Mouse (Mus musculus) limb, embryonic 14.5 days (tissue): ENCODE data around the gene Tesk2. TPM values are rescaled to one million over a fixed set of nuclear protein-coding genes. Genes with fewer than 3 reads are reported as not detected.

Experiments used
- ATAC-seq: fragments of 200-750 bp; cut with Nextera tagmentation; 2 replicates; pipeline ENCODE4 v1.8.0; 2017; ENCODE audit warnings: low read depth, moderate number of reproducible peaks, moderate TSS enrichment; ENCODE audit not compliant: low FRiP score
- DNase-seq: peaks from one replicate; pipeline ENCODE4 v3.0.0-alpha.2; 2015; ENCODE audit warnings: low spot score
- H3K27ac ChIP-seq: fragments of 300-500 bp; sonication (generic); replicated peaks from 2 replicates; pipeline ENCODE4 v1.5.1; 2014; ENCODE audit warnings: low read depth, mild to moderate bottlenecking, low read length, moderate library complexity, mixed read lengths
- H3K27me3 ChIP-seq: fragments of 300-500 bp; sonication (generic); 2 replicates; pipeline ENCODE4 v1.6.1; 2014; ENCODE audit warnings: low read length, mixed read lengths; ENCODE audit not compliant: control insufficient read depth, insufficient read depth
- H3K36me3 ChIP-seq: fragments of 300-500 bp; sonication (generic); 2 replicates; pipeline ENCODE4 v1.6.1; 2014; ENCODE audit warnings: mild to moderate bottlenecking, low read length, moderate library complexity, mixed read lengths; ENCODE audit not compliant: control insufficient read depth, insufficient read depth
- H3K4me1 ChIP-seq: fragments of 300-500 bp; sonication (generic); 2 replicates; pipeline ENCODE4 v1.6.1; 2014; ENCODE audit warnings: antibody characterized with exemption, low read length, mixed read lengths; ENCODE audit not compliant: control insufficient read depth, insufficient read depth
- H3K4me2 ChIP-seq: fragments of 300-500 bp; sonication (generic); replicated peaks from 2 replicates; pipeline ENCODE4 v1.6.1; 2014; ENCODE audit warnings: low read depth, mild to moderate bottlenecking, low read length, moderate library complexity; ENCODE audit not compliant: severe bottlenecking
- H3K4me3 ChIP-seq: fragments of 300-500 bp; sonication (generic); replicated peaks from 2 replicates; pipeline ENCODE4 v1.5.1; 2014; ENCODE audit warnings: low read length
- H3K9ac ChIP-seq: fragments of 300-500 bp; sonication (generic); 2 replicates; pipeline ENCODE4 v1.6.1; 2014; ENCODE audit warnings: mild to moderate bottlenecking, low read depth, low read length, moderate library complexity; ENCODE audit not compliant: severe bottlenecking
- H3K9me3 ChIP-seq: fragments of 300-500 bp; sonication (generic); 2 replicates; pipeline ENCODE4 v1.6.1; 2016; ENCODE audit warnings: low read length; ENCODE audit not compliant: control insufficient read depth
- POLR2A ChIP-seq: fragments of 200-500 bp; IDR thresholded peaks from 2 replicates; pipeline ENCODE4 v1.8.0; 2012; ENCODE audit warnings: inconsistent platforms, mild to moderate bottlenecking, moderate library complexity, borderline replicate concordance; ENCODE audit not compliant: insufficient read depth, insufficient read length; ENCODE audit errors: extremely low read depth
- WGBS: fragments of 180-500 bp; shearing (Covaris S2); extraction: QIAGEN DNeasy Blood & Tissue Kit; methylation state at CpG from one replicate; pipeline ENCODE4 v1.1.7; 2014; 5-methylcytosine and 5-hydroxymethylcytosine counted together
- polyA plus RNA-seq, 2 experiments: library from polyadenylated mRNA; depleted of rRNA in 1 of 2; stranded (reverse) in 1 of 2; unstranded in 1 of 2; fragments of >200 nt; fragmentation: Nextera tagmentation in 1 of 2; extraction: Ambion mirVana in 1 of 2; gene quantifications; 2 replicates each; pipeline versions ENCODE4 v1.2.1 to v1.2.3; 2012 to 2014

Tesk2 gene
- polyA plus RNA-seq, 2 experiments: 7.3 to 10.3 TPM

DNA sequence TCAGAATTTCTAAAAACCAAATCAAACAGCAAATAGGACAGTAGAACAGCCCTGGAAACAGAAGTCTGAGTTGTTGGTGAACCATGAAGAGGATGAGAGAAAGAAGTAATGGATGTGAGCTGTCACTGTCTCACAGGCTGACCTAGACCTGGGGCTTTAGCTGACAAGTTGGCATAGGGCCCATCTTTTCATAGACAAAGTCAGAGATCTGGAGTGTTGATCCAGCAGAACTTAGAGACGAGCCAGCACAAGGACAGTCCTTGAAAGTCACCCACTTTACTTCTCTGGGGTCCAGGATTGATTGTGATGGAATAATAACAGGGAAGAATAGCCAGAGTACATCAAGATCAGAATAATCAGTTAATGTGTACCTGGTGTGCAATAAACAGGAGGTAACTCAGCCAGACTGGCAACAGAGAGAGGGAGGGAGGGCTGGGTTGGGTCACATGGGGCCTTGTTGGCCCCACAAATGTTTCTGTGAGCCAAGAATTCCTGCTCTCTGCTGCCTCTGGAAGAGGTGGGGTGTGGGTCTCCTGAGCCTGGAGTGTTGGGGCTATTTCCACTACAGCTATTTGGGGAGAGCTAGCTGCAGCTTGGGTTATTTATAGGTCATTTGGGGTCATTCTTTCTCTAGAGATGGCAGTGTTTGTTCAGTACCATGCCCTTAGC is 75.8 kb downstream of the Tesk2 start:
- no peak overlapping the region for H3K4me3 ChIP-seq
- 50% methylated on average over 1 of the region's 1 CpGs for WGBS
- H3K4me1 ChIP-seq: peaks cover 7% of the 10 kb centered on the region
- peaks cover 5% of the 10 kb centered on the region for H3K36me3 ChIP-seq
- no peaks in the 10 kb centered on the region for H3K9me3 ChIP-seq
- no peak for TF ChIP-seq POLR2A
- ATAC-seq (peak; percentile 45; the same call in 1 of the 2 replicates), DNase-seq (peak; percentile 31)
- no peaks in the 10 kb centered on the region for H3K27me3 ChIP-seq
- no peak overlapping the region for H3K4me2 ChIP-seq
- H3K9ac ChIP-seq: no peak overlapping the region
- H3K27ac ChIP-seq: 0 out of 2 replicates have a peak overlapping the region, but pooled peaks have one; percentile 5

DNA sequence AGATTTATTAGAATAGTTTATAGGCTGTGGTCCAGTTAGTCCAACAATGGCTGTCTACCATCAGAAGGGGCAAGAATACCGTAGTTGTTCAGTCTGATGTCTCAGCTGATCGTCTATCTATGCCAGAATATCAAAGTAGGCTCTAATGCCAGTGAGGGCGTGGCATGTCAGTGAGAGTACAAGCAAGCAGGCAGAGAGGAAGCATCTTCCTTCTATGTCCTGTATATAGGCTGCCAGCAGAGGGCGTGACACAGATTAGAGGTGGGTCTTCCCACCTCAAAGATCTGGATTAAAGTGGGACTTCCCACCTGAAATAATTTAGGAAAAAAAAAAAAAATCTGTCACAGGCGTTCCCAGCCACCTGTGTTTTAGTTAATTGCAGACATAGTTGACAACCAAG is 79.2 kb downstream of the Tesk2 start:
- WGBS: 36% methylated on average over 5 of the region's 5 CpGs
- Histone ChIP-seq H3K27ac (no peak overlapping the region), H3K9ac (no peak overlapping the region), H3K4me2 (no peak overlapping the region), H3K4me3 (no peak overlapping the region), H3K27me3 (no peaks in the 10 kb centered on the region), H3K36me3 (peaks cover 35% of the 10 kb centered on the region), H3K9me3 (no peaks in the 10 kb centered on the region), H3K4me1 (peaks cover 7% of the 10 kb centered on the region)
- no peak for TF ChIP-seq POLR2A
- no peak for DNase-seq
- ATAC-seq: no peak

DNA sequence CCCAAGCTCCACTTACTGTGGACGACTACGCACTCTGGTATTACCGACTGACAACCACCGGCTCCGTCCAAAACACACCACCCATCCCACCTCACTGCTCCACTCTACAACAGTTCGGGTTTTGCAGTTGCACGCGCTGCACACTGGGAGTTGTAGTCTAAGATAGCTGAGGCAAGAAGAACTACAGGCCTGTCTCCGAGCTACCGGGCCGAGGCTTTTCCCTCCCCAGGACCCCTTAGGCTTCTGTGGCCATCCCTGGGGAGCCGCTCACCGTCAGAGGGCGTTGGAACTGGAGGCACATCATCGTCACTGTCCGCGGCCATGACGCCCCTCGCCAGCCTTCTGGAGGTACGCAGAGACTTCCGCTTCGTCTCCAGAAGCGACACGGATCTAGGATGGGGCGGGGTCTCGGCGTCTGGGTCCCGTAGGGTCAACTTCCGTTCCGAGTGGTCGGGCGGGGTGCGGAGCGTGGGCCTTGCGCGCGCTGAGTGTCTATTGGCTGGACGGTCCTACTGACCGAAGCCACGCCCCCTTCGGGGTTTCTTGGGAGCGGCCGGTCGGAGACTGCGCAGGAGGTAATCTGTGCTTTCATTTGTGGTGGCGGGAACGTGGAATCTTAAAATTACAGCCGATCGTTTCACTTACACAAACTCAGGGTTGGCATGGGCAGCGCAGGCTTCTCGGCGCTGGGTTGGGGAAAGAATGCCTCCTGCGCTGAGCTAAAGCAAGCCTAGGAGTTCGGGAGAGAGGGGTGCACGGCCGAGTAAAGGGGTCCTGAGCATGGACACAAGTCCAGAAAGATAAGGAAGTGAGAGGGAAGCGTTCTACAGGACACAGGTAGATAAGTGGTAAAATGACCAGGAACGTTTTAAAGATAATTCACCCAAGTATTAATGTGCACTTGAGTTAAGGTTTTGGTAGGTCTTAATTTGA is 86.7 kb downstream of the Tesk2 start, which contains the start of the genes Toe1 and Mutyh:
TSS of gene Toe1 (minus strand) at position 444 of the 933 bp plus-strand sequence.
TSS of gene Mutyh (plus strand) at position 527 of the 933 bp plus-strand sequence.
- no peaks in the 10 kb centered on the region for H3K9me3 ChIP-seq
- H3K4me2 ChIP-seq: peak within 1 kb of the TSS; percentile 65
- no peaks in the 10 kb centered on the region for H3K27me3 ChIP-seq
- under 1% methylated on average over 58 of the region's 58 CpGs for WGBS
- peak within 1 kb of the TSS; percentile 81 for H3K4me3 ChIP-seq
- DNase-seq (peak; percentile 99), ATAC-seq (peak; percentile 100)
- H3K36me3 ChIP-seq: peaks cover 36% of the 10 kb centered on the region
- TF ChIP-seq POLR2A: peak; percentile 68; the same call in 1 of the 2 replicates
- H3K27ac ChIP-seq: peak within 1 kb of the TSS; percentile 90
- H3K9ac ChIP-seq: peak within 1 kb of the TSS; percentile 85
- H3K4me1 ChIP-seq: peaks cover 6% of the 10 kb centered on the region

DNA sequence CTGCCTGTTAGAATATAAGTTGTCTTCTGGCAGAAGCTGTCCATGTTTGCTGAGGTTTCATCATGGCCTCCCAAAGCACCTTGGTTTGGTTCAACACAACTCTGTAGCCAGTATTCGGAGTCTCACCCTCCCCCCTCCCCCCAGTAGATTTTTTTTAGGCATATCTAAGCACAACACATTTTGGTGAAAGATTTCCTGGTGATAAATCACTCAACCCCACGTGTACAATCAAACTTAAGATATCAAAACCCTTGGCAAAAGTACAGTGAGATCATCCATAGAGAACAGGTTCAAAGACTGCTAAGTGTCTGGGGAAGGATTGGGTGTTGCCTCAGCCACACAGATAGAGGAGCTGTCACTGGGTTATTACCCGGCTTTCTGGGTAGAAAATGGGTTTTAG is 90.3 kb downstream of the Tesk2 start:
- H3K27ac ChIP-seq: no peak overlapping the region
- no peak overlapping the region for H3K4me3 ChIP-seq
- H3K9ac ChIP-seq: no peak overlapping the region
- 78% methylated on average over 3 of the region's 3 CpGs for WGBS
- no peak for DNase-seq
- H3K4me2 ChIP-seq: no peak overlapping the region
- peaks cover 6% of the 10 kb centered on the region for H3K4me1 ChIP-seq
- H3K9me3 ChIP-seq: no peaks in the 10 kb centered on the region
- no peak for TF ChIP-seq POLR2A
- no peaks in the 10 kb centered on the region for H3K27me3 ChIP-seq
- ATAC-seq: no peak
- H3K36me3 ChIP-seq: 0 out of 2 replicates have a peak, but pooled peaks cover 1% of the 10 kb centered on the region

DNA sequence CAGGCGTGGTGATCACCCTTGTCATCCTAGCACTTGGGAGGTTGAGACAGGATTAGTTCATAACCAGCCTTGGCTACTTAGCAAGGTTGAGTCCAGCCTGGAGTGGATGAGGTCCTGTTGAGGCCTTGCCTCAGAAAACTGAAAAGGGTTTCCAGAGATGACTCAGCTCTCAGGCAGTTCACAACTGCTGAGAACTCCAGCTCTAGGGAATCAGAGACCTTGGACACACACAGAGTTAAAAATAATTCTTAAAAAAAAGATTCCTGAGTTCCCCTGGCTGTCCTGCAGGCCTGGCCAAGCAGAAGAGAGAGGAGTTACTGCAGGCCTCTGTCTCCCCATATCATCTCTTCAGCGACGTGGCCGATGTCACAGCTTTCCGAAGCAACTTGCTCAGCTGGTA is 94.5 kb downstream of the Tesk2 start:
- Histone ChIP-seq H3K9me3 (no peaks in the 10 kb centered on the region), H3K27ac (no peak overlapping the region), H3K4me2 (no peak overlapping the region), H3K36me3 (peaks cover 12% of the 10 kb centered on the region; the same call in 1 of the 2 replicates), H3K4me1 (no peaks in the 10 kb centered on the region), H3K4me3 (no peak overlapping the region), H3K9ac (no peak overlapping the region; the same call in 1 of the 2 replicates), H3K27me3 (peaks cover 5% of the 10 kb centered on the region; the same call in 1 of the 2 replicates)
- DNase-seq: no peak
- TF ChIP-seq POLR2A: no peak
- WGBS: 83% methylated on average over 5 of the region's 5 CpGs
- ATAC-seq: no peak
